Mouse (Mus musculus) forebrain, postnatal 0 days (tissue): ENCODE data around the gene Dlx4. TPM values are rescaled to one million over a fixed set of nuclear protein-coding genes. Genes with fewer than 3 reads are reported as not detected.

Experiments used
- ATAC-seq: fragments of 200-750 bp; cut with Nextera tagmentation; 2 replicates; pipeline ENCODE4 v1.8.0; 2017; ENCODE audit warnings: mild to moderate bottlenecking, moderate library complexity
- DNase-seq: peaks from one replicate; pipeline ENCODE4 v3.0.0-alpha.2; 2015
- H3K27ac ChIP-seq: fragments of 300-500 bp; sonication (generic); 2 replicates; pipeline ENCODE4 v1.5.1; 2014; ENCODE audit warnings: low read depth, mild to moderate bottlenecking, antibody characterized with exemption, low read length, moderate library complexity, mixed read lengths
- H3K27me3 ChIP-seq: fragments of 300-500 bp; sonication (generic); 2 replicates; pipeline ENCODE4 v1.6.1; 2014; ENCODE audit warnings: mild to moderate bottlenecking, low read length, mixed read lengths; ENCODE audit not compliant: insufficient read depth
- H3K36me3 ChIP-seq: fragments of 300-500 bp; sonication (generic); 2 replicates; pipeline ENCODE4 v1.6.1; 2014; ENCODE audit warnings: mild to moderate bottlenecking, moderate library complexity; ENCODE audit not compliant: insufficient read depth
- H3K4me1 ChIP-seq: fragments of 300-500 bp; sonication (generic); 2 replicates; pipeline ENCODE4 v1.6.1; 2014; ENCODE audit warnings: antibody characterized with exemption; ENCODE audit not compliant: insufficient read depth
- H3K4me2 ChIP-seq: fragments of 300-500 bp; sonication (generic); 2 replicates; pipeline ENCODE4 v1.6.1; 2014; ENCODE audit warnings: low read depth, mild to moderate bottlenecking, moderate library complexity
- H3K4me3 ChIP-seq: fragments of 300-500 bp; sonication (generic); 2 replicates; pipeline ENCODE4 v1.5.1; 2014; ENCODE audit warnings: low read depth, low read length, mixed read lengths
- H3K9ac ChIP-seq: fragments of 300-500 bp; sonication (generic); 2 replicates; pipeline ENCODE4 v1.6.1; 2014; ENCODE audit warnings: mild to moderate bottlenecking
- H3K9me3 ChIP-seq: fragments of 300-500 bp; sonication (generic); 2 replicates; pipeline ENCODE4 v1.6.1; 2016; ENCODE audit warnings: low read length
- CTCF ChIP-seq: sonication (generic); IDR thresholded peaks from 2 replicates; pipeline ENCODE4 v1.5.1; 2016; ENCODE audit warnings: antibody characterized with exemption, control low read depth, low read depth
- WGBS: fragments of 180-500 bp; shearing (Covaris S2); extraction: QIAGEN DNeasy Blood & Tissue Kit; methylation state at CpG from one replicate; pipeline ENCODE4 v1.1.7; 2014; 5-methylcytosine and 5-hydroxymethylcytosine counted together
- polyA plus RNA-seq: library from polyadenylated mRNA; unstranded; fragments of >200 nt; fragmentation: Nextera tagmentation; extraction: Ambion mirVana; gene quantifications from 2 replicates; pipeline ENCODE4 v1.2.1, GENCODE M21; 2015
- total RNA-seq: library from RNA; depleted of rRNA; stranded (reverse); fragments of >200 nt; gene quantifications from 2 replicates; pipeline ENCODE4 v1.2.3, GENCODE M21; 2014

The Dlx4 gene
- total and polyA plus RNA-seq, 2 experiments from 2014 or later = 0.82 TPM; not detected in 1

DNA sequence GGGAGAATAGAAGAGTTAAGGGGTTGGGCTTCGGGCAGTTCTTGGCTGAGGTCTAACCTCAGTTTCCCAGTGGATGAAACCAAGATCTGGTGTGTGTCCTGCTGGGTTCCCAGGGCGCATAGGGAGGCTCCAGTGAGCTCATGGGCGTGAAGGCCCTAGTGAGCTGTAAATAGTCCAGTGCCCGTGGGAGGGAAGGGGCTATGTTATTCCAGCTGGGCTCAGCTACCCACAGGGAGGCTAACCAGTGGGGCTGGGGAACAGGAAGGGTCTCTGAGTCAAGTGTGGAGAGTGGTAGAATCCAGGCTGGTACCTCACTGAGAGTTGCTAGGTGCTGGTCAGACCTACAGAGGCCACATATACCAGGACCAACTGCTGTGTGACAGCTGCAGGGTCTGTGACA is 15.6 kb upstream of the Dlx4 start:
- Histone ChIP-seq H3K27ac (no peak overlapping the region), H3K9me3 (no peaks in the 10 kb centered on the region), H3K4me3 (no peak overlapping the region), H3K4me1 (no peaks in the 10 kb centered on the region), H3K9ac (no peak overlapping the region), H3K4me2 (no peak overlapping the region), H3K27me3 (no peaks in the 10 kb centered on the region), H3K36me3 (no peaks in the 10 kb centered on the region)
- 72% methylated on average over 4 of the region's 4 CpGs for whole genome bisulfite sequencing
- no peak for TF ChIP-seq CTCF
- DNase-seq = no peak
- ATAC-seq = no peak

DNA sequence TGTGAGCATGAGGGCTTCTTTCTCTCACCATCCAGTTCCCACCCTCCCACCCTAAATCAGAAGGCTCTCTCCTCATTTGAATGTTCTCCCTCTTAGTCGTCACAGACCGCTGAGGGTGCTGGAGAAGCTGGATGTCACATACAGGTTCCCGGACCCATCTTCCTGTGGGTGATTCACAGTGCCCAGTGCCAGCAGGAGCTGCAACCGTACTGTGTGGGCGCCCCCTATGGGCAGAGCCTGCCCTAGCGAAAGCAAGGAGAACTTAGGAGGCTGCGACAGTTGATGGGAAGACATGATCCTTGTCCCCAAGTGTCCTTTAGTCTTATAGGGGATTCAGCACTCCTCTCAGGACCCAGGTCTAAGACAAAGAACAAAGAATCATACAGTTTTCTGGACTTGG is 14.6 kb upstream of the Dlx4 start:
- Histone ChIP-seq H3K4me3 (no peak overlapping the region), H3K4me2 (no peak overlapping the region), H3K36me3 (no peaks in the 10 kb centered on the region), H3K27me3 (no peaks in the 10 kb centered on the region), H3K27ac (no peak overlapping the region), H3K4me1 (no peaks in the 10 kb centered on the region), H3K9ac (no peak overlapping the region), H3K9me3 (no peaks in the 10 kb centered on the region)
- no peak for DNase-seq
- peak; percentile 18; the same call in 1 of the 2 replicates for TF ChIP-seq CTCF
- 49% methylated on average over 7 of the region's 7 CpGs for WGBS
- ATAC-seq = no peak

DNA sequence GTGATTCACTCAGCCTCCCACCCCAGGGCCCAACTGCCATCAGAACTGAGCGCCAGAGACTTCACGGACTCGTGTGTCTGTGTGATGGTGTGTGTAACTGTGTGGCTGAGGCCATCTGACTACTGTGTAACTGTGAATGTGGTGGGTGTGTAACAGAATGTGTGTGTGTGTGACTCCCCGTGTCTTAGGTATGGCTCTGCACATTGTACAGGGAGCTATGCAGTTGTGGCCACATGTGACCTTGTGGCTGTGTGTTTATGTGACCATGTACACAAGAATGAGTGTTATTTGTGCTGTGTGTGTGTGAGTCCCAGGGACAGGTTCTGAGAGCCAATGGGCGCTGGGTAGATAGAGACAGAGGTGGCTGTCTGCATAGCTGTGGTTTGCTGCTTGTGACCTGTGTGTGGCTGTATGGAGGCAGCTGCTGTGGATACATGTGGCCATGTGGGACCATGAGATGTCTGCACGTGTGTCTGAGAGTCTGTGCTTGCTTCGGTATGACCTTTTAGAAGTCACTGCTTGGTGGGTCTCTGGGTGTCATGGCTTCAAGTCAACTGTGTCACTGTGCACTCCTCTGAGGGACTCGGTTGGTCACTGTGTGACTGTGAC is 13.8 kb upstream of the Dlx4 start:
- no peak overlapping the region for H3K9ac ChIP-seq
- H3K4me2 ChIP-seq = no peak overlapping the region
- no peaks in the 10 kb centered on the region for H3K27me3 ChIP-seq
- no peaks in the 10 kb centered on the region for H3K36me3 ChIP-seq
- H3K27ac ChIP-seq = no peak overlapping the region
- ATAC-seq = no peak
- H3K4me3 ChIP-seq = no peak overlapping the region
- WGBS = 88% methylated on average over 8 of the region's 8 CpGs
- no peaks in the 10 kb centered on the region for H3K4me1 ChIP-seq
- TF ChIP-seq CTCF = no peak
- H3K9me3 ChIP-seq = no peaks in the 10 kb centered on the region
- no peak for DNase-seq

DNA sequence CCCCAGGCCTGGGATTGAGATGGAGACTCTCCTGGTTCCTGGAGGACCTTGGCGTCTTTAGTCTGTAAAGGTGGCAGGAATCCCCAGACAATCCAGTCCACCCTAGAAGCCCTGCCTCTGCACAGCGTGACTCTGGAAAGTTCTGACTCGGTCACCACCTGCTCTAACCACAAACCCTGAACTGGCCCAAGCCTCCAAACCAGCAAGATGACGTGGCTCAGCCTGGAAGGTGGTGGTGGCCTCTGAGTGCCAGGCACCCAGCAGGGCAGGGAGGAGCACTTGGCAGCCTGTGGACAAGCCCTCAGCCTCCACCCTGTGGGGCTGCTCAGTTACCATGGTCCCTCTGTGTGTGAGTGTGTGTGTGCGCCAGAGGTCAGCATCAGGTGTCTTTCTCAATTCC is 11.8 kb upstream of the Dlx4 start:
- DNase-seq = no peak
- no peak overlapping the region for H3K9ac ChIP-seq
- H3K27ac ChIP-seq = no peak overlapping the region
- no peaks in the 10 kb centered on the region for H3K9me3 ChIP-seq
- no peak overlapping the region for H3K4me2 ChIP-seq
- H3K4me3 ChIP-seq = no peak overlapping the region
- 67% methylated on average over 5 of the region's 5 CpGs for WGBS
- TF ChIP-seq CTCF = no peak
- no peaks in the 10 kb centered on the region for H3K4me1 ChIP-seq
- no peaks in the 10 kb centered on the region for H3K36me3 ChIP-seq
- ATAC-seq = no peak
- peaks cover 3% of the 10 kb centered on the region; the same call in 1 of the 2 replicates for H3K27me3 ChIP-seq

DNA sequence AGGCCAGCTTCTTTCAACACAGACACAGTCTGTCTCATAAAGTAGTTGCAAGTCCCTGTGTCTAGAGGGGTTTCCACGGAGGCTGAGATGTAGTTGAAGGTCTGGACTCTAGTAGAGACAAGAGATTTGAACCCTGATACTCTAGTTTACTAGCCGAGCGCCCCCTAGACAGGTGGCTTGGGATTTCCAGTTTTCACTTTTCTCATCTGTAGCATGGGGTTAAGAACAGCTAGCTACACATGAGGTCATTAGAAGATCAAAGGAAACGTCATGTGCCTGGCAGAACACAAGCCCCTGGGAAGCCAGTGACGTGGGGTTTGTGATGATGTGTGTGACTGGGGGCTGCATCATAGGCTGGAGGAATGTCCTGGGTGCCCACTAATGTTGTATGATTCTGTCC is 11.3 kb upstream of the Dlx4 start:
- H3K4me2 ChIP-seq = no peak overlapping the region
- no peak overlapping the region for H3K27ac ChIP-seq
- ATAC-seq (no peak), DNase-seq (no peak)
- no peaks in the 10 kb centered on the region for H3K9me3 ChIP-seq
- no peak for TF ChIP-seq CTCF
- H3K4me1 ChIP-seq = no peaks in the 10 kb centered on the region
- 62% methylated on average over 5 of the region's 5 CpGs for WGBS
- no peak overlapping the region for H3K4me3 ChIP-seq
- no peaks in the 10 kb centered on the region for H3K36me3 ChIP-seq
- H3K27me3 ChIP-seq = peaks cover 8% of the 10 kb centered on the region; the same call in 1 of the 2 replicates
- H3K9ac ChIP-seq = no peak overlapping the region

DNA sequence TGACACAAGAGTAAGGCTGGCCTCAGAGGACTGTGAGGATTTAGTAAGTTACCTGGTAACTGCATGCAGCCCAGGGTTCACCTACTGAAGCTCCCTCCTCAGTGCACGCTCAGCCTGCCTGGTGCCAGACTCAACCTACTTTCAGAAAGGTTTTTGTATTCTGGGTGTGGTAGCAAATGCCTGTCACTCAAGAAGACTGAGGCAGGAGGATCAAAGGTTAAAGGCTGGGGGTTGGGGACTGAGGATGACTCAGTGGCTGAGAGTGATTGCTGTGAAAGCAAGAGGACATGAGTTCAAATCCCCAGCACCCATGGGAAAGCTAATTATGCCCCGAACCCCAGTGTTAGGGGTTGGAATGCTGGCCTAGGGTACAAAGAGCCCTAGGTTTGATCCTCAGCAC is 9.4 kb upstream of the Dlx4 start:
- DNase-seq (no peak), ATAC-seq (no peak)
- WGBS = 81% methylated on average over 2 of the region's 2 CpGs
- Histone ChIP-seq H3K27ac (no peak overlapping the region), H3K4me3 (no peak overlapping the region), H3K9me3 (no peaks in the 10 kb centered on the region), H3K36me3 (no peaks in the 10 kb centered on the region), H3K27me3 (peaks cover 20% of the 10 kb centered on the region), H3K4me1 (0 out of 2 replicates have a peak, but pooled peaks cover 1% of the 10 kb centered on the region), H3K4me2 (no peak overlapping the region), H3K9ac (no peak overlapping the region)
- no peak for TF ChIP-seq CTCF

DNA sequence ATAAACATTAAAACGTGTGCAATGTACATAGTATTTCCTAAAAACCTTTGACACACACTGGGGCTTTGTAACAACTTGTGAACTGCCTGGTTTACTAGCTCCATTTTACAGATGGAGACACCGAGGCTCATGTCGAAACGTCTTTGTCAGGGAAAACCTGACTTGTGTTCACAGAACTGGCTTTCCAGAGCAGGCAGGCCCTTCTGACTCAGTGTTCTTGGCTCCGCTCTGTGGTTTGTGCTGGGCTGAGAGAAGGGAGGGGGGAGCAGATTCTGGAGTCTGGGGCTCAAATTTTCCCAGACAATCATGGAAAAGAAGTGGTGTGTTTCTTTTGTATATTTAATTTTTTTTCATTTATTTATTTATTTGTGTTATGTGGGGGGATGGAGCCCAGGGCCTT is 7.6 kb upstream of the Dlx4 start:
- WGBS = 79% methylated on average over 5 of the region's 5 CpGs
- DNase-seq = no peak
- Histone ChIP-seq H3K4me3 (no peak overlapping the region), H3K27me3 (peaks cover 34% of the 10 kb centered on the region), H3K9me3 (no peaks in the 10 kb centered on the region), H3K9ac (no peak overlapping the region), H3K27ac (no peak overlapping the region), H3K4me2 (no peak overlapping the region), H3K4me1 (0 out of 2 replicates have a peak, but pooled peaks cover 6% of the 10 kb centered on the region), H3K36me3 (no peaks in the 10 kb centered on the region)
- no peak for TF ChIP-seq CTCF
- no peak for ATAC-seq
